Mouse (Mus musculus) lung, adult 2 months (tissue): ENCODE data around the gene Id1. TPM values are rescaled to one million over a fixed set of nuclear protein-coding genes. Genes with fewer than 3 reads are reported as not detected.
A peak's percentile ranks its signal among the peaks of the same experiment; 100 is the strongest.

ENCODE experiments used
- DNase-seq: peaks from one replicate; pipeline ENCODE4 v3.0.0; 2022
- H3K4me1 ChIP-seq: fragments of 200-500 bp; 2 replicates; pipeline ENCODE4 v1.6.1; 2011; ENCODE audit warnings: low read length; ENCODE audit not compliant: control insufficient read depth, insufficient read depth
- H3K4me3 ChIP-seq: fragments of 200-500 bp; replicated peaks from 2 replicates; pipeline ENCODE3; 2011; ENCODE audit warnings: low read depth, mild to moderate bottlenecking, control low read depth, low read length; ENCODE audit errors: extremely low read depth
- CTCF ChIP-seq: fragments of 200-500 bp; IDR thresholded peaks from 2 replicates; pipeline ENCODE4 v1.5.1; 2011; ENCODE audit warnings: mild to moderate bottlenecking, low read length, control low read depth; ENCODE audit not compliant: insufficient read depth
- POLR2A ChIP-seq: fragments of 200-500 bp; IDR thresholded peaks from 2 replicates; pipeline ENCODE4 v1.6.1; 2011; ENCODE audit warnings: low read depth, mild to moderate bottlenecking, control low read depth, low read length, borderline replicate concordance; ENCODE audit errors: extremely low read depth
- WGBS: fragments of 180-500 bp; shearing (Covaris S2); methylation state at CpG from one replicate; pipeline ENCODE4 v1.1.7; 2018; 5-methylcytosine and 5-hydroxymethylcytosine counted together
- polyA plus RNA-seq: library from polyadenylated mRNA; depleted of rRNA; stranded (reverse); fragments of >200 nt; gene quantifications from 2 replicates; pipeline ENCODE4 v1.2.3, GENCODE M21; 2012

The Id1 gene
- polyA plus RNA-seq, 1 experiment: 323 TPM

- TF ChIP-seq POLR2A (0 out of 2 replicates have a peak, but pooled peaks have one; percentile 20), CTCF (no peak)
- DNase-seq: peak; percentile 83
- H3K4me3 ChIP-seq: peak overlapping the region; percentile 3
- peaks cover 19% of the 10 kb centered on the region for H3K4me1 ChIP-seq
- 9% methylated on average over 14 of the region's 14 CpGs for WGBS
These were observed 5.3 kb downstream of the Id1 start for GRCm38 (mm10) chr2:152741153-152742041.

DNA sequence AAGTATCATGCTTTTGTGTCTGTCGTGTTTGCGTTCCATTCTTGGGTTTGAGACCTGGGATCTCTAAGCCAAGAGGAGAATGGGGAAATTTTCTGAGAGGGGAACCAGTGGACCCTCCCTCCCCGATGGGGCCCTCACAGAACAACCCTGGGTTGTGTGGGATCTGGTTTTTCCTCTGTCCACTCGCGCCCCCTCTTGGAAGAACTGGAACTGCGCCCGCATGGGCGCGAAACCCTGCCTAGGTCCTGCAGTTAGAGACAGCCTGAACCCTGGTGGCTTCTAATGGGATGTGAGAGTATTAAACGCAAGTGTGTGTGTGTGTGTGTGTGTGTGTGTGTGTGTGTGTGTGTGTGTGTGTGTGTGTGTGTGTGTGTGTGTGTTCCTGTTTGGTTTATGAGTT is 6.4 kb downstream of the Id1 start:
- TF ChIP-seq CTCF (peak; percentile 64), POLR2A (no peak)
- WGBS: 17% methylated on average over 10 of the region's 10 CpGs
- peaks cover 16% of the 10 kb centered on the region for H3K4me1 ChIP-seq
- no peak overlapping the region for H3K4me3 ChIP-seq
- DNase-seq: peak; percentile 77

GRCm38 (mm10) chr2:152753944-152754711 is 18.1 kb downstream of the Id1 start, which contains the start of gene Cox4i2:
TSS of gene Cox4i2 (plus strand) at chr2:152754173.
- no peaks in the 10 kb centered on the region for H3K4me1 ChIP-seq
- DNase-seq: no peak
- WGBS: 16% methylated on average over 30 of the region's 30 CpGs
- no peak for TF ChIP-seq CTCF
- TF ChIP-seq POLR2A: peak; percentile 11; the same call in 1 of the 2 replicates
- H3K4me3 ChIP-seq: peak within 1 kb of the TSS; percentile 55

DNA sequence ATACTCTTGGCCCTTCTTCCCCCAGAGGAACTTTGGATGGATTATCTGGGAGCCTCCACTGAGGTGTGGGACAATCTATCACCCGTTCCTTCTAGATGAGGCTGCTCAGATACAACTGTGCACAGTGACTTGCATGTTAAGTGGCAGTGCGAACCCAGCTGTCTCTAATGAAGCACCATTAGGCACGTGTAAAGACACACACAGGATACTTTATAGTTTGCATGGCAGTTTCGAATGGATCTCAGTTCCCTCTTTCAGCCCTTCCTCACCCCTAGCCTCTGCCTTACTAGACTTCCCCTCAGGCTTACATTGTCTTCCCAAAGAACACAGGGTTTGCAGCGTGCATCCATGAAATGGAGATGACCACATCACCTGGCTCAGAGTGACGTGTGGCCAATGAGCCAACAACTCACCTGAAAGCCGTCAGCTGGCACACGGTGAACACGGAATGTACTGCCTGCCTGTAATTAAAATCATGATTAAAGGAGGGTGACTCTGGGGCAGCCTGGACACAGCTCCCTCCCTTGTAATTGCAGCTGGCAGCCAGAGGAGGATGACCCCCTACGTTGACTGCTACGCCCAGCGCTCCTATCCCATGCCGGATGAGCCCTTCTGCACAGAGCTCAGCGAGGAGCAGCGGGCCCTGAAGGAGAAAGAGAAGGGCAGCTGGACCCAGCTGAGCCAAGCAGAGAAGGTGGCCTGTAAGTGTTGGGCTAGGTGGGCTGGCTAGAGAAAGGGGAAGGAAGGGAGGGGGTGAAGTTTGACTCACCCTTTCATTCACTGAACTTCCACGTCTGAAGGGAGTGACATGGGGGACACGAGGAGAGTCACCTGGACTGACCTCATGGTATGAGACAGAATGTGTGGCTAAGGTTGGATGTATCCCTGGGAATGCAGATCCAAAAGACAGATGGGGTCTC is 20.7 kb downstream of the Id1 start:
- no peak overlapping the region for H3K4me3 ChIP-seq
- TF ChIP-seq POLR2A (no peak), CTCF (no peak)
- no peak for DNase-seq
- H3K4me1 ChIP-seq: no peaks in the 10 kb centered on the region
- WGBS: 74% methylated on average over 17 of the region's 17 CpGs

DNA sequence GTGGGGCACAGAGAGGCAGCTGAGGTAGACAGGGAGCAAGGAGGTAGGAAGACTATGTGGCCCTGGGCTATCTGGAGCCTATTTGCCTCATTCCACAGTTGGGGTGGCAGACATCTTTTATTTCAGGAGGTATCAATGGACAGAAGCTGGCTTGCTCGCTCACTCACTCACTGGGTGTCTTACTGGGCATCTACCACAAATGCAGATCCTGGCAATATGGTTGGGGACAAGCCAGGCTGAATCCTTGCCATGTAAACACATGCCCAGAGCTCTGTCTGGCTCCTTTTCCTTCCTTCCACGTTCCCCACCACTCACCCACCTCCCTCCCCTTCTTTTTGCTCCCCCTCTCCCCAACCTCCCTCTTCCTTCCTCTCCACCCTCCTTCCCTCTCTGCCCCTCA is 21.4 kb downstream of the Id1 start:
- TF ChIP-seq CTCF (no peak), POLR2A (no peak)
- no peak overlapping the region for H3K4me3 ChIP-seq
- WGBS: 42% methylated on average over 2 of the region's 2 CpGs
- H3K4me1 ChIP-seq: no peaks in the 10 kb centered on the region
- DNase-seq: no peak

- DNase-seq: no peak
- TF ChIP-seq POLR2A: no peak
- TF ChIP-seq CTCF: no peak
- 27% methylated on average over 4 of the region's 4 CpGs for WGBS
These were observed 22.3 kb downstream of the Id1 start for GRCm38 (mm10) chr2:152758351-152758750.

GRCm38 (mm10) chr2:152763310-152763709 is 27.3 kb downstream of the Id1 start:
- no peak for DNase-seq
- WGBS: 69% methylated on average over 6 of the region's 6 CpGs
- TF ChIP-seq CTCF: no peak
- TF ChIP-seq POLR2A: no peak
- H3K4me3 ChIP-seq: no peak overlapping the region
- peaks cover 12% of the 10 kb centered on the region for H3K4me1 ChIP-seq

More at GRCm38 (mm10) chr2:152758351-152758750, 22.3 kb downstream of the Id1 start:
- H3K4me1 ChIP-seq: no peaks in the 10 kb centered on the region
- H3K4me3 ChIP-seq: no peak overlapping the region

DNA sequence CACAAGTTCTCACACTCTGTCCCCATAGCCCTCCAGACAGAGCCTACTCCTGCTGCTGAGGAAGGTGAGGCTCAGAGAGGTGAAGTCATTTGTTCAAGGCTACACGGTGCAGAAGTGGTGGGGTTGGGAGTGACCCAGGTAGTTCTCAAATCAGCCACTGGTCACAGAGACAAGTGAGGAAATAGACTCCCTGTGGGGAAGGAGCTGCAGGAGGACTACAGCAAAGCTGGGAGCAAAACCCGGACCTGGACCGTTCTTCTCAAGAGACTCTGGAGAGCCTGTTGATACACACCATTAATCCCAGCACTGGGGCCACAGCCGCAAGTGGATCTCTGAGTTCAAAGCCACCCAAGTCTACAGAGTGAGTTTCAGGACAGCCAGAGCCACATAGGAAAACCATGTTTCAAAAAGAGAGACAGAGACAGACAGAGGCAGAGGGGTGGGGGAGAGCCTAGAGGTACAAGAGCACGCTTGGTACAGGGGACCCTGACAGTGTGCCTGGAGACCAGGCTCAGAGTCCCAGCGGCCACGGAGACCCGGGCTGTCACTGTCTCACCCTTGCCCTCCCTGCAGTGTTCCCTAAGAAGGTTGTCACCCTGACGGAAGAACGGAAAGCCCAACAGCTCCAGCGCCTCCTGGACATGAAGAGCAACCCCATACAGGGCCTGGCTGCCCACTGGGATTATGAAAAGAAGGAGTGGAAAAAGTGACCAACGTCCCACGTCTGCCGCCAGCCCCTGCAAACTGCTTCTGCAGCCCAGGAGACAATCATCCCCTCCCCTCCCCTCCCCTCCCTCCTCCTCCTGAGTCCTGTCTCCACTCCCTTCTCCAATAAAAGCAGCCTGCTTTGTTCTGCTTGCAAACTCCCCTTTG is 28.4 kb downstream of the Id1 start:
- peak overlapping the region; percentile 8 for H3K4me3 ChIP-seq
- TF ChIP-seq CTCF (no peak), POLR2A (no peak)
- no peak for DNase-seq

GRCm38 (mm10) chr2:152765045-152765674 is 29.1 kb downstream of the Id1 start:
- WGBS: 44% methylated on average over 7 of the region's 7 CpGs
- TF ChIP-seq CTCF (no peak), POLR2A (no peak)
- no peak overlapping the region for H3K4me3 ChIP-seq
- DNase-seq: peak; percentile 41
- H3K4me1 ChIP-seq: peaks cover 12% of the 10 kb centered on the region

More for the DNA sequence above, 28.4 kb downstream of the Id1 start:
- WGBS: 36% methylated on average over 14 of the region's 14 CpGs
- peaks cover 12% of the 10 kb centered on the region for H3K4me1 ChIP-seq
